Comparison of ENCODE assay signal across 24 mouse cellular contexts in the genomic region with DNA sequence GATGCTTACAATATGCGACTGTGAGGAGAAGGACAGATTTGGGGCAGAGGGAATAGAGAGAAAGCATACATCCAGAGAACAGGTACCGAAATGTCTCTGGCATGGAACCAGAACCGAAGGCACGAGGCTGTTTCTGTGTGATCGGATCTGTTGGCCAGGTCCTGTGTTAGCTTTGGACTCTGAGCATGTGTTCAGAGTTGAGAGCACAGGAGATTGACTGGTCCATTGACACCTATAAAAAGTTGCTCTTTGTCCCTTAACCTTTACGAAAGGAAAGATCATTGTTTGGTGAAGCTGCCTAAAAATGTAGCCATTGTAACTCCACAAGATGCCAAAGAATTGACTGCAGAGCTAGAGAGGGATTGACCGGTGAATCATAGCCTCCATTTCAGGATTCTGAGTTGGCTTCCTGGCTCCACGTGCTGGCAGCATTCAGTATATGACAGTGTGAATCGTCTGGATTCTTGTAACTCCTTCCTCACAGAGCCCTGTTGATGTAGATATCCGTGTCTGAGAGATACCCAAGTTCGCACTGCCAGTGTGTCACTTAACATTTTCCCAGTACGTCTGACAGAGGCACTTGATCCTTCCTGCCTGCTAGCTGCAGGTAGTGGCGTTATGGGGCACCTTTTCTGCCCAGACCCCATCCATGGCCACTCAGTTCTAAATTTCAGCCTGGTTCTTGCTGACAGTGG.
A peak's percentile ranks its signal among the peaks of the same experiment; 100 is the strongest.
DNase-seq lines count a peak whose midpoint lies in the region; ATAC-seq lines count a peak whose summit lies in the region.
"Had no signal": no experiment of that assay in that cellular context is flagged by ENCODE, and none has a peak within 500 bp of the region (broad histone marks: within the 10 kb centered on the region; RNA-seq: fewer than 3 reads in every experiment).

No protein-coding gene starts in this region.

- no peak overlapping the region for H3K27ac ChIP-seq in kidney, embryonic 15.5 days
- H3K27ac ChIP-seq: embryonic facial prominence, embryonic 12.5 days; forebrain, embryonic 15.5 days; heart, embryonic 10.5 days; hindbrain, embryonic 10.5 days; kidney, postnatal 0 days; left cerebral cortex, adult 2 months; liver, embryonic 12.5 days; macrophage; midbrain, embryonic 12.5 days; neural tube, embryonic 13.5 days had no signal

- no peak for ATAC-seq in kidney, embryonic 15.5 days (replicated peaks; ENCODE audit: low FRiP score)
- ATAC-seq: forebrain, embryonic 15.5 days; liver, embryonic 12.5 days had no signal

- peak; percentile 38 for DNase-seq in adrenal gland, postnatal 14 days
- no peak for DNase-seq in adrenal gland, postnatal 25 days
- peak; percentile 81 for DNase-seq in kidney, adult 9 months
- peak; percentile 33 for DNase-seq in 3T3-L1 (ENCODE audit: low read depth, low spot score)
- peak; percentile 65 for DNase-seq in brain, adult 2 months (ENCODE audit: low read depth, low spot score)
- no peak for DNase-seq in T-cell, adult 2 months (ENCODE audit: low spot score)
- DNase-seq: B cell, adult 2 months; gastrocnemius, postnatal 36 days; layer of hippocampus, adult 9-11 months; left cerebral cortex, postnatal 4 days; lung, embryonic 14.5 days; right cerebral cortex, adult 18-20 months; thymus, postnatal 36 days had no signal

- WGBS in kidney, embryonic 15.5 days = 70% methylated on average over 13 of the region's 13 CpGs

- H3K27me3 ChIP-seq in kidney, embryonic 15.5 days = no peaks in the 10 kb centered on the region
- H3K27me3 ChIP-seq: embryonic facial prominence, embryonic 12.5 days; forebrain, embryonic 15.5 days; liver, embryonic 12.5 days; midbrain, embryonic 12.5 days; neural tube, embryonic 13.5 days had no signal

- peaks cover 13% of the 10 kb centered on the region for H3K4me1 ChIP-seq in kidney, embryonic 15.5 days
- H3K4me1 ChIP-seq: embryonic facial prominence, embryonic 12.5 days; forebrain, embryonic 15.5 days; hindbrain, embryonic 10.5 days; midbrain, embryonic 12.5 days; neural tube, embryonic 13.5 days had no signal

- H3K9me3 ChIP-seq in kidney, embryonic 15.5 days (replicated peaks) = no peaks in the 10 kb centered on the region
- H3K9me3 ChIP-seq: forebrain, embryonic 15.5 days; heart, embryonic 10.5 days; liver, embryonic 12.5 days; midbrain, embryonic 12.5 days had no signal

- H3K4me3 ChIP-seq in kidney, embryonic 15.5 days (replicated peaks) = no peak overlapping the region
- H3K4me3 ChIP-seq: embryonic facial prominence, embryonic 12.5 days; forebrain, embryonic 15.5 days; heart, embryonic 10.5 days; hindbrain, embryonic 10.5 days; left cerebral cortex, adult 2 months; liver, embryonic 12.5 days; midbrain, embryonic 12.5 days; neural tube, embryonic 13.5 days had no signal

- peaks cover 57% of the 10 kb centered on the region for H3K36me3 ChIP-seq in kidney, embryonic 15.5 days

- H3K9ac ChIP-seq in kidney, embryonic 15.5 days = no peak overlapping the region
- H3K9ac ChIP-seq: embryonic facial prominence, embryonic 12.5 days; forebrain, embryonic 15.5 days; liver, embryonic 12.5 days; lung, embryonic 14.5 days; midbrain, embryonic 12.5 days; neural tube, embryonic 13.5 days had no signal

- no peak overlapping the region for H3K4me2 ChIP-seq in kidney, embryonic 15.5 days
- H3K4me2 ChIP-seq: embryonic facial prominence, embryonic 12.5 days; forebrain, embryonic 15.5 days; liver, embryonic 12.5 days; lung, embryonic 14.5 days; midbrain, embryonic 12.5 days; neural tube, embryonic 13.5 days had no signal

Comparison
In these comparisons a context has a peak if more than half of its experiments do, and no peak if none do; other contexts are left out.
1. DNase-seq: peak in adrenal gland, postnatal 14 days (single experiment), kidney, adult 9 months (single experiment), 3T3-L1 (single experiment) and brain, adult 2 months (single experiment); none in adrenal gland, postnatal 25 days (single experiment) and T-cell, adult 2 months (single experiment).